Mouse (Mus musculus) spleen, adult 2 months (tissue): Measurements from ENCODE around the gene Zfp637. TPM values are rescaled to one million over a fixed set of nuclear protein-coding genes. Genes with fewer than 3 reads are reported as not detected.
"Not testable (repeated sequence)": the region's sequence is repeated elsewhere in the genome, so short reads cannot be mapped to it uniquely, and the experiment has no call there.

Source experiments
- DNase-seq, 2 experiments: peaks; one replicate each; pipeline versions ENCODE4 v3.0.0 to v3.0.0-alpha.2; 2012 to 2021; ENCODE audit warnings: low spot score in 2 of 2, low read depth in 1 of 2
- H3K27ac ChIP-seq: fragments of 200-500 bp; 2 replicates; pipeline ENCODE4 v1.5.1; 2012; ENCODE audit warnings: low read length, inconsistent platforms; ENCODE audit not compliant: insufficient read depth
- H3K27me3 ChIP-seq: fragments of 200-500 bp; 2 replicates; pipeline ENCODE4 v1.6.1; 2012; ENCODE audit warnings: mild to moderate bottlenecking, moderate library complexity, low read length, inconsistent platforms; ENCODE audit not compliant: control insufficient read depth, insufficient read depth
- H3K36me3 ChIP-seq: fragments of 200-500 bp; 2 replicates; pipeline ENCODE4 v1.6.1; 2012; ENCODE audit warnings: mild to moderate bottlenecking, low read length, inconsistent platforms; ENCODE audit not compliant: control insufficient read depth, insufficient read depth
- H3K4me1 ChIP-seq: fragments of 200-500 bp; 2 replicates; pipeline ENCODE4 v1.6.1; 2011; ENCODE audit warnings: inconsistent platforms; ENCODE audit not compliant: control insufficient read depth, insufficient read depth, insufficient read length
- H3K4me3 ChIP-seq: fragments of 200-500 bp; 2 replicates; pipeline ENCODE4 v1.5.1; 2011; ENCODE audit warnings: mild to moderate bottlenecking, inconsistent platforms; ENCODE audit not compliant: insufficient read depth, insufficient read length; ENCODE audit errors: extremely low read depth
- CTCF ChIP-seq: fragments of 200-500 bp; IDR thresholded peaks from 2 replicates; pipeline ENCODE4 v1.5.1; 2011; ENCODE audit warnings: mild to moderate bottlenecking, inconsistent platforms; ENCODE audit not compliant: insufficient read depth, insufficient read length, insufficient replicate concordance; ENCODE audit errors: extremely low read depth
- POLR2A ChIP-seq: fragments of 200-500 bp; IDR thresholded peaks from 2 replicates; pipeline ENCODE4 v1.6.1; 2011; ENCODE audit warnings: low read depth, low read length, inconsistent platforms
- WGBS: fragments of 180-500 bp; shearing (Covaris S2); methylation state at CpG from one replicate; pipeline ENCODE4 v1.1.7; 2018; 5-methylcytosine and 5-hydroxymethylcytosine counted together
- polyA plus RNA-seq: library from polyadenylated mRNA; depleted of rRNA; stranded (reverse); fragments of >200 nt; gene quantifications from 2 replicates; pipeline ENCODE4 v1.2.3, GENCODE M21; 2012

Zfp637 gene
- polyA plus RNA-seq, 1 experiment, result 13.7 TPM

- TF ChIP-seq CTCF, result no peak
- TF ChIP-seq POLR2A, result no peak
- Histone ChIP-seq H3K4me3 (no peak overlapping the region), H3K27ac (no peak overlapping the region)
Measured at GRCm38 (mm10) chr6:117863751-117864150, 22.8 kb downstream of the Zfp637 start.

GRCm38 (mm10) chr6:117868187-117868586, 27.2 kb downstream of the Zfp637 start:
- H3K27me3 ChIP-seq, result no peaks in the 10 kb centered on the region
- TF ChIP-seq POLR2A (no peak), CTCF (no peak)
- peaks cover 4% of the 10 kb centered on the region for H3K4me1 ChIP-seq
- 92% methylated on average over 8 of the region's 8 CpGs for WGBS
- H3K27ac ChIP-seq, result no peak overlapping the region
- H3K36me3 ChIP-seq, result no peaks in the 10 kb centered on the region
- DNase-seq, result no peak
- H3K4me3 ChIP-seq, result no peak overlapping the region

More at GRCm38 (mm10) chr6:117863751-117864150, 22.8 kb downstream of the Zfp637 start:
- H3K36me3 ChIP-seq, result no peaks in the 10 kb centered on the region
- H3K4me1 ChIP-seq, result peaks cover 4% of the 10 kb centered on the region
- no peak for DNase-seq
- no peaks in the 10 kb centered on the region for H3K27me3 ChIP-seq
- WGBS, result 91% methylated on average over 8 of the region's 8 CpGs

GRCm38 (mm10) chr6:117871034-117871433, 30.1 kb downstream of the Zfp637 start:
- 91% methylated on average over 14 of the region's 14 CpGs for WGBS
- H3K4me3 ChIP-seq, result no peak overlapping the region
- no peaks in the 10 kb centered on the region for H3K27me3 ChIP-seq
- H3K4me1 ChIP-seq, result peaks cover 3% of the 10 kb centered on the region; the same call in 1 of the 2 replicates
- no peaks in the 10 kb centered on the region for H3K36me3 ChIP-seq
- no peak for TF ChIP-seq CTCF
- no peak for TF ChIP-seq POLR2A
- H3K27ac ChIP-seq, result no peak overlapping the region
- DNase-seq, result no peak

- not testable (repeated sequence) for H3K27me3 ChIP-seq, DNase-seq, H3K4me1 ChIP-seq, H3K4me3 ChIP-seq, H3K36me3 ChIP-seq, H3K27ac ChIP-seq
- WGBS, result 83% methylated on average over 7 of the region's 7 CpGs
Measured at GRCm38 (mm10) chr6:117873450-117873849, 32.5 kb downstream of the Zfp637 start.

- WGBS, result 21% methylated on average over 3 of the region's 3 CpGs
Measured at GRCm38 (mm10) chr6:117874621-117875281, 33.8 kb downstream of the Zfp637 start.

GRCm38 (mm10) chr6:117878700-117879407, 37.9 kb downstream of the Zfp637 start:
- H3K4me1 ChIP-seq, result peaks cover 16% of the 10 kb centered on the region
- H3K36me3 ChIP-seq, result no peaks in the 10 kb centered on the region
- TF ChIP-seq POLR2A (no peak), CTCF (no peak)
- peak overlapping the region; percentile 100 for H3K27ac ChIP-seq
- WGBS, result 6% methylated on average over 26 of the region's 26 CpGs
- peak; percentile 81 to 91 for DNase-seq
- peak overlapping the region; percentile 78 for H3K4me3 ChIP-seq
- no peaks in the 10 kb centered on the region for H3K27me3 ChIP-seq

More at GRCm38 (mm10) chr6:117874621-117875281, 33.8 kb downstream of the Zfp637 start:
- peak overlapping the region; percentile 84 for H3K27ac ChIP-seq
- H3K4me1 ChIP-seq, result peaks cover 3% of the 10 kb centered on the region; the same call in 1 of the 2 replicates
- TF ChIP-seq CTCF, result no peak
- no peak; the same call in 1 of the 2 replicates for TF ChIP-seq POLR2A
- peak; percentile 37 to 75 for DNase-seq
- no peaks in the 10 kb centered on the region for H3K36me3 ChIP-seq
- H3K4me3 ChIP-seq, result no peak overlapping the region
- H3K27me3 ChIP-seq, result no peaks in the 10 kb centered on the region
